Mouse (Mus musculus) ES-E14 (cell line): ENCODE data around the gene Ccdc169. TPM values are rescaled to one million over a fixed set of nuclear protein-coding genes. Genes with fewer than 3 reads are reported as not detected.

Experiments used
- DNase-seq: peaks from one replicate; pipeline ENCODE4 v3.0.0-alpha.2; 2013; ENCODE audit warnings: low read depth, low spot score
- H3K27ac ChIP-seq: 2 replicates; pipeline ENCODE4 v1.5.1; 2012; ENCODE audit warnings: low read depth, mild to moderate bottlenecking, low read length, moderate library complexity, mixed read lengths; ENCODE audit not compliant: poor library complexity, insufficient read depth, severe bottlenecking
- H3K36me3 ChIP-seq: 2 replicates; pipeline ENCODE4 v1.6.1; 2012; ENCODE audit warnings: mild to moderate bottlenecking, low read length, moderate library complexity, mixed read lengths; ENCODE audit not compliant: control insufficient read depth, poor library complexity, insufficient read depth, severe bottlenecking
- H3K4me1 ChIP-seq, 2 experiments: fragments of 150-350 bp in 1 of 2; sonication (generic) in 1 of 2; 2 replicates each; pipeline ENCODE4 v1.6.1; 2012; ENCODE audit warnings: low read length in 2 of 2, mild to moderate bottlenecking in 1 of 2, mixed read lengths in 1 of 2; ENCODE audit not compliant: control insufficient read depth in 2 of 2, insufficient read depth in 2 of 2, poor library complexity in 1 of 2
- H3K4me3 ChIP-seq, 2 experiments: fragments of 150-350 bp in 1 of 2; sonication (generic) in 1 of 2; 2 replicates each; pipeline ENCODE4 v1.5.1; 2012; ENCODE audit warnings: low read length in 2 of 2, low read depth in 1 of 2, mild to moderate bottlenecking in 1 of 2, mixed read lengths in 1 of 2; ENCODE audit not compliant: insufficient read depth in 1 of 2, poor library complexity in 1 of 2, severe bottlenecking in 1 of 2
- H3K9ac ChIP-seq: 2 replicates; pipeline ENCODE4 v1.6.1; 2012; ENCODE audit warnings: low read depth, mild to moderate bottlenecking, low read length, mixed read lengths; ENCODE audit not compliant: poor library complexity, insufficient read depth, severe bottlenecking
- H3K9me3 ChIP-seq: fragments of 150-350 bp; sonication (generic); 2 replicates; pipeline ENCODE4 v1.6.1; 2012; ENCODE audit warnings: low read depth, mild to moderate bottlenecking, low read length; ENCODE audit not compliant: control insufficient read depth, insufficient read depth
- CHD2 ChIP-seq: IDR thresholded peaks from 2 replicates; pipeline ENCODE4 v1.6.1; 2014; ENCODE audit warnings: mild to moderate bottlenecking, low read depth, low read length, inconsistent platforms
- HCFC1 ChIP-seq: IDR thresholded peaks from 2 replicates; pipeline ENCODE4 v1.6.1; 2012; ENCODE audit warnings: low read length, inconsistent platforms, borderline replicate concordance; ENCODE audit not compliant: insufficient read depth
- MAFK ChIP-seq: IDR thresholded peaks from 2 replicates; pipeline ENCODE4 v1.6.1; 2014; ENCODE audit warnings: mild to moderate bottlenecking, low read depth, low read length, inconsistent platforms; ENCODE audit not compliant: insufficient read depth
- ZC3H11A ChIP-seq: IDR thresholded peaks from 2 replicates; pipeline ENCODE4 v1.6.1; 2012; ENCODE audit warnings: low read depth, mild to moderate bottlenecking, inconsistent platforms, low read length, borderline replicate concordance
- ZNF384 ChIP-seq: IDR thresholded peaks from 2 replicates; pipeline ENCODE4 v1.6.1; 2012; ENCODE audit warnings: low read depth, low read length, inconsistent platforms
- in situ Hi-C, 2 experiments: fragments of 600-800 bp; cut with MboI; formaldehyde crosslinking; loops; one replicate each; pipeline ENCODE4 v1.15.1; 2025; ENCODE audit warnings: low sequenced_read_pairs in 2 of 2, inconsistent platforms in 1 of 2; ENCODE audit not compliant: unreplicated experiment in 2 of 2
- total RNA-seq: library from RNA; depleted of rRNA; stranded (reverse); fragments of 300-350 nt; gene quantifications from 2 replicates; pipeline ENCODE4 v1.2.3, GENCODE M21; 2012

Gene Ccdc169
- total RNA-seq, 1 experiment = 0.54 TPM

GRCm38 (mm10) chr3:55098990-55099389, 38.1 kb upstream of the Ccdc169 start:
- H3K27ac ChIP-seq = no peak overlapping the region
- no peak for DNase-seq
- in situ Hi-C loops = no loop called here
- no peaks in the 10 kb centered on the region for H3K9me3 ChIP-seq
- no peak for TF ChIP-seq MAFK
- TF ChIP-seq ZC3H11A = no peak
- TF ChIP-seq CHD2 = no peak
- TF ChIP-seq HCFC1 = no peak
- no peak for TF ChIP-seq ZNF384
- peaks cover 0 to 3% of the 10 kb centered on the region in 2 experiments; a peak in 1 of 4 replicates for H3K4me1 ChIP-seq
- H3K9ac ChIP-seq = no peak overlapping the region
- H3K36me3 ChIP-seq = no peaks in the 10 kb centered on the region
- H3K4me3 ChIP-seq = no peak overlapping the region

GRCm38 (mm10) chr3:55101092-55101491, 36.0 kb upstream of the Ccdc169 start:
- Histone ChIP-seq H3K9ac (no peak overlapping the region), H3K4me3 (no peak overlapping the region), H3K4me1 (peaks cover 0 to 3% of the 10 kb centered on the region in 2 experiments; a peak in 1 of 4 replicates), H3K9me3 (no peaks in the 10 kb centered on the region), H3K36me3 (no peaks in the 10 kb centered on the region), H3K27ac (no peak overlapping the region)
- TF ChIP-seq MAFK (no peak), ZC3H11A (no peak), CHD2 (no peak), ZNF384 (no peak), HCFC1 (no peak)
- in situ Hi-C loops = no loop called here
- no peak for DNase-seq

DNA sequence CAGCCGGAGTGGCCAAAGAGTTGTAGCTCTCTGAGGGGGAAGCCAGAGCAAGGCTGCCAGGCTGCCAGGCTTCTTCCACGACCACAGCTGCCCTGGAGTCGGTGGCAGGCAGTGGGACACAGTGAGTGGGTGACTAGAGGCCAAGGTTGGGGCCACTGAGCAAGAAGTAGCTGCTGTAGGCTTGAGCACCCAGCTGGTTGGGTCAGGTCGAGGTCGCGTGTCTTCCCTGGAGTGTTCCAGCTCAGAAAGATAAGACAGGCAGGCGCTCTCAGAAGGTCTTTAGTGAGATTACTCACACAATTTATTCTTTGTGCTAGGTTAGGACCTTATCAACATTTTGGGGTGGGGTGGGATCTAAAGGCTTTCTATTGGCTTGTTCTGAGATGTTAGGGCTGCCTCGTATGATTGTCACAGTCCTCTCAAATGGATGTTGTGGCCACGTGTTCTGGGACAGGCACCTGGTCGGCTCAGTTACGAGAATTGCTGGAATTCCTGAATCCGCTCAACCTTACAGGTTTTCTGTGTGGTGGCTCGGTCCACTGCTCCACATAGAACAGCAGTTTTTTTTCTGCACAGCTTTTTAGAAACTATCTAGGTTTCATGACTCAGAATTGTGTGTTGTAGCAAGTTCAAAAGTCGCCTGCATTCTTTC, 31.6 kb upstream of the Ccdc169 start:
- Histone ChIP-seq H3K9me3 (no peaks in the 10 kb centered on the region), H3K36me3 (no peaks in the 10 kb centered on the region), H3K4me1 (no peaks in the 10 kb centered on the region), H3K27ac (no peak overlapping the region), H3K4me3 (no peak overlapping the region), H3K9ac (no peak overlapping the region)
- DNase-seq = no peak
- in situ Hi-C loops = no loop called here
- TF ChIP-seq ZC3H11A (no peak), HCFC1 (no peak), CHD2 (no peak), ZNF384 (no peak)

- Histone ChIP-seq H3K9me3 (no peaks in the 10 kb centered on the region), H3K27ac (no peak overlapping the region), H3K4me3 (no peak overlapping the region), H3K36me3 (no peaks in the 10 kb centered on the region), H3K4me1 (no peaks in the 10 kb centered on the region), H3K9ac (no peak overlapping the region)
- TF ChIP-seq ZC3H11A (no peak), CHD2 (no peak), ZNF384 (no peak), HCFC1 (no peak), MAFK (no peak)
- DNase-seq = no peak
- in situ Hi-C loops = no loop called here
These were observed 31.1 kb upstream of the Ccdc169 start for GRCm38 (mm10) chr3:55106051-55106450.

DNA sequence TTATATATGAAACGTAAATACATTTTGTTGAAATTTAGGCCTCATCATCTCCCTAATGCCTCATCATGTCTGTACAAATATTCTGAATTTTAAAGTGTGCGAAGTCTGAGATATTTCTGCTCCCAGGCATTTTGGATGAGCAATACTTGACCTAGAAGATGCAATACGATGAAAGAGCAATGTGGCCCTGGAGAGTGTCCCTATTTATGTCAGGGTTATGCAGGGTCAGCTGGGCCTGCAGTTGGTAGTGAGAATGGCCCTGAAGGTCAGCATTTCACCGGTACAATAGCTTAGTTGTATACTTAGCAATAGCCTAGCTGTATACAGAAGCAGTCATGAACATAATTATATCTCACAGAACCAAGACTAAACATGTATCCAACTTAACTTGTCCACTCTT, 28.0 kb upstream of the Ccdc169 start:
- Histone ChIP-seq H3K9me3 (no peaks in the 10 kb centered on the region), H3K4me1 (no peaks in the 10 kb centered on the region), H3K27ac (no peak overlapping the region), H3K9ac (no peak overlapping the region), H3K4me3 (no peak overlapping the region), H3K36me3 (no peaks in the 10 kb centered on the region)
- DNase-seq = no peak
- TF ChIP-seq CHD2 (no peak), MAFK (no peak), ZNF384 (no peak), ZC3H11A (no peak), HCFC1 (no peak)
- in situ Hi-C loops = no loop called here
